In genomic region chr13:101876069-101876468, GRCm38 (mm10) we compare ENCODE assay signal across 16 mouse cellular contexts.
"Had no signal": no experiment of that assay in that cellular context is flagged by ENCODE, and none has a peak within 500 bp of the region (broad histone marks: within the 10 kb centered on the region; RNA-seq: fewer than 3 reads in every experiment).

No protein-coding gene starts in this region.

- DNase-seq: retina, postnatal 1 day; right cerebral cortex, adult 18-20 months; right cerebral cortex, postnatal 14 days; right cerebral cortex, postnatal 25 days; right cerebral cortex, postnatal 4 days; spleen, adult 18-20 months; thymus, adult 18-20 months; thymus, adult 2 months; thymus, postnatal 14 days; thymus, postnatal 25 days; thymus, postnatal 36 days; thymus, postnatal 4 days had no signal

- H3K4me3 ChIP-seq: neural tube, embryonic 13.5 days; neural tube, embryonic 15.5 days; stomach, embryonic 15.5 days had no signal

- H3K9ac ChIP-seq: neural tube, embryonic 13.5 days; neural tube, embryonic 15.5 days; stomach, embryonic 15.5 days had no signal

- H3K36me3 ChIP-seq: neural tube, embryonic 13.5 days; neural tube, embryonic 15.5 days; stomach, embryonic 15.5 days had no signal

- H3K27me3 ChIP-seq: neural tube, embryonic 13.5 days; neural tube, embryonic 15.5 days; stomach, embryonic 15.5 days had no signal

- H3K4me1 ChIP-seq: neural tube, embryonic 13.5 days; neural tube, embryonic 15.5 days; stomach, embryonic 15.5 days had no signal

- H3K27ac ChIP-seq: neural tube, embryonic 13.5 days; neural tube, embryonic 15.5 days; stomach, embryonic 15.5 days; stomach, postnatal 0 days had no signal
